Mouse (Mus musculus) liver, adult 2 months (tissue): ENCODE data around the gene Slc46a1.

ENCODE experiments used
- CTCF ChIP-seq: fragments of 200-500 bp; IDR thresholded peaks from 2 replicates; pipeline ENCODE4 v1.5.1; 2011; ENCODE audit warnings: low read depth, low read length, control low read depth
- POLR2A ChIP-seq: fragments of 200-500 bp; IDR thresholded peaks from 2 replicates; pipeline ENCODE4 v1.6.1; 2011; ENCODE audit warnings: low read length, control low read depth; ENCODE audit not compliant: insufficient read depth; ENCODE audit errors: extremely low read depth

DNA sequence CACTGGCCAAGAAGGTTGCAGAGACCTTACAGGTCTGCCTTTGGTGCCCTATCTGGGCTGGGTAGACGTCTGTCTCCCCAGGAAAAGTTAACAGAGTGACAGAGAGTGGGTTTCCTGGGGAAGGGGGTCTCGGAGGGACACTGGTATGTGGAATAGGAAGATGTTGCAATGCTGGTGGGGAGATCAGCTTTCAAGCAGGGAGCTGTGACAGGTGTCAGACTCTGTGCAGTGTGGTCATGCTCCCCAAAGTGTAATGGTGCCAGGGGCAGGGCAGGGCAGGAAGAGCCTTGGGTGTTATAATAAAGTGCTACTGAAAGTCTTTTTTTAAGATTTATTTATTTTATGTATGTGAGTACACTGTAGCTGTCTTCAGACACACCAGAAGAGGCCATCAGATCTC, 15.2 kb upstream of the Slc46a1 start:
- TF ChIP-seq POLR2A (no peak), CTCF (no peak)
